ENCODE assay signal across 8 mouse cellular contexts in genomic region chr4:141624983-141625773, GRCm38 (mm10). TPM values are rescaled to one million over a fixed set of nuclear protein-coding genes. Genes with fewer than 3 reads are reported as not detected.
DNase-seq lines count a peak whose midpoint lies in the region; ATAC-seq and TF ChIP-seq lines count a peak whose summit lies in the region.

No protein-coding gene starts in this region.

- WGBS in hindbrain, postnatal 0 days = 75% methylated on average over 19 of the region's 19 CpGs
- WGBS in hindbrain, embryonic 12.5 days = 77% methylated on average over 19 of the region's 19 CpGs

- no peaks in the 10 kb centered on the region for H3K9me3 ChIP-seq in hindbrain, postnatal 0 days (ENCODE audit: low read length)
- H3K9me3 ChIP-seq in hindbrain, embryonic 12.5 days (replicated peaks) = no peaks in the 10 kb centered on the region

- H3K27ac ChIP-seq in hindbrain, postnatal 0 days = peak overlapping the region; percentile 26; the same call in 1 of the 2 replicates
- no peak overlapping the region for H3K27ac ChIP-seq in hindbrain, embryonic 12.5 days

- 0 out of 2 replicates have a peak, but pooled peaks cover 2% of the 10 kb centered on the region for H3K4me1 ChIP-seq in hindbrain, postnatal 0 days (ENCODE audit: insufficient read depth, low read length)
- H3K4me1 ChIP-seq in hindbrain, embryonic 12.5 days = 0 out of 2 replicates have a peak, but pooled peaks cover 4% of the 10 kb centered on the region

- ATAC-seq in hindbrain, postnatal 0 days = no peak
- ATAC-seq in hindbrain, embryonic 12.5 days (ENCODE audit: low FRiP score) = no peak

- H3K4me2 ChIP-seq in hindbrain, postnatal 0 days (ENCODE audit: low read depth, low read length) = no peak overlapping the region
- H3K4me2 ChIP-seq in hindbrain, embryonic 12.5 days (replicated peaks) = no peak overlapping the region

- TF ChIP-seq CTCF in hindbrain, postnatal 0 days (IDR thresholded peaks at IDR 0.05; ENCODE audit: low read depth) = peak; percentile 62

- no peaks in the 10 kb centered on the region for H3K27me3 ChIP-seq in hindbrain, postnatal 0 days (ENCODE audit: insufficient read depth, low read length)
- no peaks in the 10 kb centered on the region for H3K27me3 ChIP-seq in hindbrain, embryonic 12.5 days

- H3K9ac ChIP-seq in hindbrain, postnatal 0 days (replicated peaks; ENCODE audit: low read length) = no peak overlapping the region
- H3K9ac ChIP-seq in hindbrain, embryonic 12.5 days = no peak overlapping the region

- no peak for DNase-seq in hindbrain, postnatal 0 days (ENCODE audit: low spot score)
- peak; percentile 87 for DNase-seq in ES-CJ7 (ENCODE audit: low read depth, low spot score)
- DNase-seq in embryo, embryonic 11 days = peak; percentile 44
- DNase-seq in lung, postnatal 14 days = peak; percentile 52
- no peak for DNase-seq in right cerebral cortex, adult 18-20 months
- no peak for DNase-seq in urinary bladder, postnatal 25 days (ENCODE audit: low spot score)
- DNase-seq in cerebellum, adult 11-12 months = no peak

- H3K4me3 ChIP-seq in hindbrain, postnatal 0 days (ENCODE audit: low read length) = no peak overlapping the region
- H3K4me3 ChIP-seq in hindbrain, embryonic 12.5 days = no peak overlapping the region

- peaks cover 36% of the 10 kb centered on the region for H3K36me3 ChIP-seq in hindbrain, postnatal 0 days (ENCODE audit: insufficient read depth, low read length)
- H3K36me3 ChIP-seq in hindbrain, embryonic 12.5 days = peaks cover 50% of the 10 kb centered on the region

RNA-seq across cellular contexts. Expression of gene Slc25a34, which starts 1.6 kb away (rescaled TPM):
- total RNA-seq in hindbrain, postnatal 0 days (2014; rRNA removed) = 18.1 and 22.2 TPM in 2 replicates
- 3.0 and 3.6 TPM in 2 replicates for polyA plus RNA-seq in hindbrain, postnatal 0 days (2015; fragmentation: Nextera tagmentation; extraction: Ambion mirVana)
- polyA plus RNA-seq in hindbrain, embryonic 12.5 days (2016; fragmentation: Nextera tagmentation; extraction: Ambion mirVana) = not detected in 2 replicates

RNA-seq across cellular contexts. Expression of gene Tmem82, which starts 6.7 kb away (rescaled TPM):
- total RNA-seq in hindbrain, postnatal 0 days (2014; rRNA removed) = 1.3 and 1.6 TPM in 2 replicates
- polyA plus RNA-seq in hindbrain, postnatal 0 days (2015; fragmentation: Nextera tagmentation; extraction: Ambion mirVana) = 1.3 and 1.5 TPM in 2 replicates
- 0.29 and 0.50 TPM in 2 replicates for polyA plus RNA-seq in hindbrain, embryonic 12.5 days (2016; fragmentation: Nextera tagmentation; extraction: Ambion mirVana)

RNA-seq across cellular contexts. Expression of gene Fblim1, which starts 19.3 kb away (rescaled TPM):
- 22.5 and 26.7 TPM in 2 replicates for total RNA-seq in hindbrain, postnatal 0 days (2014; rRNA removed)
- polyA plus RNA-seq in hindbrain, postnatal 0 days (2015; fragmentation: Nextera tagmentation; extraction: Ambion mirVana) = 21.7 and 25.6 TPM in 2 replicates
- 49.1 and 57.9 TPM in 2 replicates for polyA plus RNA-seq in hindbrain, embryonic 12.5 days (2016; fragmentation: Nextera tagmentation; extraction: Ambion mirVana)

RNA-seq across cellular contexts. Expression of gene Plekhm2, which starts 39.5 kb away (rescaled TPM):
- 45.8 and 47.6 TPM in 2 replicates for total RNA-seq in hindbrain, postnatal 0 days (2014; rRNA removed)
- polyA plus RNA-seq in hindbrain, postnatal 0 days (2015; fragmentation: Nextera tagmentation; extraction: Ambion mirVana) = 6.1 and 6.4 TPM in 2 replicates
- 6.3 and 7.6 TPM in 2 replicates for polyA plus RNA-seq in hindbrain, embryonic 12.5 days (2016; fragmentation: Nextera tagmentation; extraction: Ambion mirVana)

Comparison
In these comparisons a context has a peak if more than half of its experiments do, and no peak if none do; other contexts are left out.
1. DNase-seq: peak in ES-CJ7 (single experiment), embryo, embryonic 11 days (single experiment) and lung, postnatal 14 days (single experiment); none in hindbrain, postnatal 0 days (single experiment), right cerebral cortex, adult 18-20 months (single experiment), urinary bladder, postnatal 25 days (single experiment) and cerebellum, adult 11-12 months (single experiment).